Mouse (Mus musculus) forelimb bud, embryonic 11.5 days (tissue): ENCODE data around the gene Scmh1.

Experiments
- DNase-seq: peaks from one replicate; pipeline ENCODE4 v3.0.0-alpha.2; 2012; ENCODE audit warnings: low read depth, low spot score

Gene Scmh1

GRCm38 (mm10) chr4:120544896-120545295 is 139.8 kb downstream of the Scmh1 start:
- DNase-seq: no peak

- no peak for DNase-seq
Observed at GRCm38 (mm10) chr4:120556592-120556991, 151.5 kb downstream of the Scmh1 start.

- no peak for DNase-seq
Observed at GRCm38 (mm10) chr4:120565726-120566125, 160.6 kb downstream of the Scmh1 start.

GRCm38 (mm10) chr4:120568005-120568404 is 162.9 kb downstream of the Scmh1 start:
- DNase-seq: no peak

GRCm38 (mm10) chr4:120569025-120569424 is 163.9 kb downstream of the Scmh1 start:
- no peak for DNase-seq

GRCm38 (mm10) chr4:120569486-120570437 is 164.7 kb downstream of the Scmh1 start, which contains the start of gene Ctps:
TSS of gene Ctps (minus strand) at chr4:120570276.
- DNase-seq: peak; percentile 94

- DNase-seq: no peak
Observed at GRCm38 (mm10) chr4:120570438-120571069, 165.5 kb downstream of the Scmh1 start.

- DNase-seq: no peak
Observed at GRCm38 (mm10) chr4:120571070-120571464, 166.0 kb downstream of the Scmh1 start.

GRCm38 (mm10) chr4:120571691-120572090 is 166.6 kb downstream of the Scmh1 start:
- DNase-seq: no peak
